Mouse (Mus musculus): ENCODE measurements at regions not wholly inside any gene's neighbourhood (a gene's known extent, or its start where the extent isn't known, plus 50 kb on each side); places are given as distances from the start of the nearest gene placed in this dataset.

- DNase-seq (ENCODE audit: low spot score in 2 of 2), result no peak
These were observed 284.1 kb upstream of the Mctp2 start for GRCm38 (mm10) chr7:72590351-72591115.

DNA sequence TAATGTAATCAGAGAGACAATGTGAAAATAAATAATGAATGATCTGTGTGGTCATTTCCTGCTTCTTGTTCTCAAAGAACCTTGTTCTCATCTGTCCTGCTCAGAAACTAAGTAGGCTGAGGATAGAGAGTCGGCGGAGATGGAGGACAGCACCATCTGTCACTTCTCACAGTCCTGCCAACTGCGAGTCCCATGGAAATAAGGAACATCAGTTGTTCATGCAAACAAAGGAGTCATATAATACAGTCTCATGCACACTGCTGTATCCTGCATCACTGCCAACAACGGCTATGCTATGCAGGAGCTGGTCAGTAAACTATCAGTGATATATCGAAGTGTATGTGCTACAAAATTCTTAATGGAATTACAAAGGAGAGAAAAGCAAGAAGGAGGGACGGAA, 285.7 kb upstream of the Mctp2 start:
- DNase-seq (ENCODE audit: low spot score in 2 of 2), result no peak

DNA sequence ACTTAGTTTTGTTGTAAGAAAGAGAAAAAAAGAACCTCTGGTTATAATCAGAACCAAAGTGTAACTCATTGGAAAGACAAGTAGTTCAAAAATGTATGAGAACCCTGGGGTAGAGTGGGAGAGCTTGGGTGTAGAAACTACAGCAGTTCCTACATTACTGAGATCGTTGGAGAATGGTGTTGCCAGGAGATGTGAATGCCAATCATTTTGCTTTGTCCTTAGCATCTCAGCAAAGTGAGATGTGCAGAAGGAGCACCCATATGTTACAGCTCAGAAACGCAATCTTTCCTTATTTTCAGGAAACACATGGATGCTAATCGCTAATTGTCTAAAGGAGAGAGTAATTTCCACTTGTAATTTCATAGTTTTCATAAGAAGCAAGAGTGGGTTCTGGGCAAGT, 286.2 kb upstream of the Mctp2 start:
- DNase-seq (ENCODE audit: low spot score in 2 of 2), result no peak

GRCm38 (mm10) chr7:72593259-72593658, 286.9 kb upstream of the Mctp2 start:
- DNase-seq (ENCODE audit: low spot score in 2 of 2), result no peak

DNA sequence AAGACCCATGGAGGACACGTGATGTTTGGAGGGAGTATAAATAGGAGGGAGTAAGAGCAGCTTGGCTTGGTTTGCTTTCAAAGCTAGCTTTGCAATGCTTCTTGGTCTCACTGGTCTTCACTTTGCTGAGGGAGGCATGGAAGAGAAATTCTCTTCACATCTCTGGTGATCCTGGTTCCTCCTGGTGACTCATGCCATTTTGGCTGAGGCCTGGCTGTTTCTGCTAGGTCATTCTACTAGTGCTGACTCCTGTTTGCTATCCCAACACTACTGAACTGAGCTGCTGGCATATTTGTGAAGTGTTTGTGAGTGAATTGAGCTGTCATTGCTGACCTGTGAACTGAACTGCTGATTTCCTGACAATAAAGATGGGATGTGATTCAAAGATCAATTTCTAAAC, 288.3 kb upstream of the Mctp2 start:
- no peak for DNase-seq (ENCODE audit: low spot score in 2 of 2)

- DNase-seq (ENCODE audit: low spot score in 2 of 2), result no peak
These were observed 290.6 kb upstream of the Mctp2 start for GRCm38 (mm10) chr7:72596985-72597384.

DNA sequence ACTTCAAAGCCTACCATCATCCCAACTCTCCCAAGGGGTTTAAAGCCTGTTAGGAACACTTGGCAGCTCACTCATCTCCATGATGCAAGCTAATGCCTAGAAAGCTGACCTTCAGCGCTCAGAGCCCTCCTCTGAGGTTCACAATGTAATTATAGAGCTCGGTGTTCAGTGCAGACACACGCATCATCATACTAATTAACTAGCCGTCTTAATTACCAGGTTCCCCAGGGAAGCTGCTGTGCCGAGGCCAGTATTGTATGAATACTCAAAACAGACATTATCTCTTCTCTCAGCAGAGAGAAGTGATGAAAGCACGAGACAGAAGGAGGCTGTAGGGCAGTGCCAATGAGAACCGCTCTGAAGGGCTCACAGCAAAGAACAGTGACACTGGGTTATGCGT, 295.5 kb upstream of the Mctp2 start:
- DNase-seq (ENCODE audit: low spot score in 2 of 2), result no peak

DNA sequence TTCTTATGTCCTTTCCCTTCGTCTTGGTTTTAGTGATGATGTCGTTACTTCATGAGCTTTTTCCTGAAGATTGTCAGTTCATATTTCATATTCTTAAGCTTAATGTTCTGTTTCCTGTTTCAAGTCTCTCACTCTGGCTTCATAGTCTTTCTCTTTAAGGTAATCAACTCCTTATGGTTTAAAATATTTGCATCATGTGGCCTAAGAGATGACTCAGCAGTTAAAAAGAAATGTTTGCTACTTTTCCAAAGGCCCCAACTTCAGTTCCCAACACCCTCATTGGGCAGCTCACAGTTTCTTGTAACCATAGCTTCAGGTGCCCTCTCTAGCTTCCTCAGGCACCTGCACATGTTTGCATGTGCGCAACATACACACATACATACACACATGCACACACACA, 303.4 kb upstream of the Mctp2 start:
- no peak for DNase-seq (ENCODE audit: low spot score in 2 of 2)

- no peak for DNase-seq (ENCODE audit: low spot score in 2 of 2)
These were observed 308.8 kb upstream of the Mctp2 start for GRCm38 (mm10) chr7:72615232-72615631.

DNA sequence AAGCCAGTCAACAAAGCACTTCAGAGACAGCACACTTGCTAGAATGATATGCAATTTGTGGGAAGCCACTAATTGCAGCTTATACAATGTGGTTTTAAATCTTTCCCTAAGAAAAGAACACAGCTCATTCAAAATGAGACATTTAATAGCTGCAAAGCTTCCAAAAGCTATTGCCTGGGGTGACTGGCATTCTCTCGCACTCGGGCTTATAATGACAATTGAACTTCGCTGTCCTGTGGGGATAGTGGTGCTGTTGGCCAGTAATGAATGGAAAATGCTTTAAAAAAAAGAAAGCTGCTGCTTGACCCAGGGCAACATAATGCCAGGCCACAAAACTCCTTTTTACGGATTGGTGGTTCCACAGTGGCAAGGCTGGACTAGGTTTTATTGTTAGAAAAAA, 321.0 kb upstream of the Mctp2 start:
- DNase-seq (ENCODE audit: low spot score in 2 of 2), result no peak

- DNase-seq (ENCODE audit: low spot score in 2 of 2), result no peak
These were observed 333.2 kb upstream of the Mctp2 start for GRCm38 (mm10) chr7:72639566-72639965.

DNA sequence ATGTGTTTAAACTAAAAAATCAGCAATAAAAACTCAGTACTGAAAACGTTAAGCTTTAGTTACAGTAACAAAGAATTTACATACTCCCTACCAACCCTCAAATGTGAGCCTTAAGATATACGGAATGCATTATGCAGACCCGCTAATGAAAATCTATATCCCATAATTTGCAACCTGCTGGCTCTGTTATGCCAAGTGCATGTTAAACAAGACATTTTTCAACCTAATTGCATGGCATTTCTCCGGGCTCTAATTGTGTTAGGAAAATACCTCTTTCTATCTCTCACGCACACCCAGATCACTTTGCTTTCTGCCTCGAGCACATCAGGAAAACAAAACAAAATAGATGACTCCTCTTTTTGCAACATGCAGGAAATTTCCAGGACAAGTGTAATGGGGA, 368.6 kb upstream of the Mctp2 start:
- no peak for DNase-seq (ENCODE audit: low spot score in 2 of 2)

GRCm38 (mm10) chr7:72685803-72686202, 379.4 kb upstream of the Mctp2 start:
- DNase-seq (ENCODE audit: low spot score in 2 of 2), result no peak

GRCm38 (mm10) chr7:72687356-72687755, 380.9 kb upstream of the Mctp2 start:
- DNase-seq (ENCODE audit: low spot score in 2 of 2), result no peak

GRCm38 (mm10) chr7:72691396-72691795, 385.0 kb upstream of the Mctp2 start:
- no peak for DNase-seq (ENCODE audit: low spot score in 2 of 2)

- no peak for DNase-seq (ENCODE audit: low spot score in 2 of 2)
These were observed 385.5 kb upstream of the Mctp2 start for GRCm38 (mm10) chr7:72691859-72692258.

DNA sequence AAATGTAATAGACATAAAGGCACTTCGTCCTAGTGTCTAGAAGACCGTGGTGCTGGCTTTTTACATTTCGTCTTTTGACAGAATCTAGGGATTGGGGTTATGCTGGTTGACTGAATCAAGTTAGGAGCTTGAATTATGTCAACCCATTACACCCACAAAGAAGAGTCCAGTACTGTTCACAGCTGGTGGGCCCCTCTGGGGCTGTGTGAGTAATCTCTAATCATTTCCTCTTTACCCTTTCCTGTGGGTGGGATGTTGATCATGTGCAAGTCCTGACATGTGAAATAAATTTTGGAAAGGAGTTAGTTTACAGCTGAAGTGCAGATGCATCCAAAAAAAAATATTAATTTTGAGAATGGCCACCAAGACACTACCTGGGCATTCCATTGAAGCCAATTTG, 390.3 kb upstream of the Mctp2 start:
- no peak for DNase-seq (ENCODE audit: low spot score in 2 of 2)

- no peak for DNase-seq (ENCODE audit: low spot score in 2 of 2)
These were observed 397.4 kb upstream of the Mctp2 start for GRCm38 (mm10) chr7:72703652-72704341.

DNA sequence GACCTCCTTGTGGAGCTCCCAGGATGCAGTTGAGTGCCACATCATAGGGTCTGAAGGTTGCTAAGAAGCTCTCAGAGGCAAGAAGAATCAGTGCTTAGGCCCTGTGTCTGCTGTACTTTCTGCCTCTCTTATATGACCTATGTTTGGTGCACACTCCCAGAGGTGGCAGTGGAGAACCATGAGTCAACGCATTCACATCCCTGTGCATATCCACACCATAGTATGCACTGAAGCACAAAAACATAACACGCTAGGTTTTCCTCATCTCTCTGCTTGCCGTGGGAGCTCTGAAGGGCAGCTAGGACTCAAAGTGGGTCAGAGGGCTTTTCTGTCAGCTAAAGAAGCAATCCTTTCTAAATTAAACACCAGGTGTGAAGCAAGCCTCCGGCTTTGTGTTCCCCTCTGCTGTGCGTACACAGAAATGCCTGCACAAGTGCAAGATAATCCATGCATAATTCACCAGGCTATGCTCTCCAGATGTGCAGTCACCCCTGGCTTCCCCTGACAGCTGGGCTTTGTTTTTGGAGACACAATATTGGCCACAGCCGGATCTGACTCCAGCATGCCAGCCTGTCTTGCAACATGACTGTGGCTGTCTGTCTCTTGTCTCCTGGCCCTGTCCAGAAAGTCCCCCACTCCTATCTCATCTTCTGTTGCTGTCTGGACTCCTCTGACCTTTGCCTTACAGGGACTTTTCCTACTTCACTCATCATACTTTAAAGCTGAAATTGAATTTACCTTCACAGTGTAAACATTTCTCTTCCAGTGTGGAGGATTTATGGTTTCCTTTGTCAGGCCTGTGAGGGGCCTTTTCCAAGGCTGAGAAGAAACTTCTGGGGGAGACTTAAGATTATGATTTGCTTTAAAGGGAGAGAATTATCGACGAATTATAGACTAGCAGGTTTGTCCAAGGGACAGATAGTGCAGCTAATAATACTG, 405.1 kb upstream of the Mctp2 start:
- DNase-seq (ENCODE audit: low spot score in 2 of 2), result no peak

DNA sequence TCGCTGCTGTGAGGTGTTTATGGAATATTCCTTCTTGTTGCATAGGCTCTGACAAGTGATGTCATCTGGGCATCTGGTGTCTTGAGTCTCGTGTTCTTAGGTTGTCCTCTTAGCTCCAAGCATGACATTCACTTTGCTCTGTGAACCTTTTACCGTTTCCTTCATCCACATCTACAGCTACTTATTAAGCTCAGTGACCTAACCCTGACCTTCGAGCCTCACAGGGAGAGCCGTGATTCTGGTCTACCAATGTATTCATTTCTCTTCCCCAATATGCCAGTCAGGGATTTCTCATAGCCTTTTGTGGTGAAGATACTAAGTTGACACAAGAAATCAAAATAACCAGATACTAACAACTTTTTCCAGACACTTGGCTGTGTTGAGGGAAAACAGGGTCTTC, 409.0 kb upstream of the Mctp2 start:
- no peak for DNase-seq (ENCODE audit: low spot score in 2 of 2)

DNA sequence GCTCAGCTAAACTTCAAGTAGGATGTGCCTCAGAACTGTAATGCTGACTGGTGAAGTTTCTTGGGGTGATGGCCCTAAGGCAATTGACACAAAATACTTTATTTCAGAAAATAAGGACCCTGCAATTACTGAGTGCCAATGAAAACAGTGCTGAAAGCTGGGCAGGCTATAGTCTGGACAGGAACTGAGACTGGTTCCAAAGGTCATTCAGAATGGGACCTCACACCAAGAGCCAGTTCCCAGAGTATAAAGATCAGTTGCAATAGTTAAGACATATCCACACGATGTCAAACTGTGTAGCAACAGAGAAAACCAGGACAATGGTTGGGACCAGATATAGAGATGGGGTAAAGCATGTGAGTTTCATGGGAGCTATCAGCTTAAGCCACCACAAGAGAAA, 409.6 kb upstream of the Mctp2 start:
- DNase-seq (ENCODE audit: low spot score in 2 of 2), result no peak

GRCm38 (mm10) chr7:72726214-72726854, 419.9 kb upstream of the Mctp2 start:
- DNase-seq (ENCODE audit: low spot score in 2 of 2), result no peak

All from spleen, postnatal 10 days (tissue).